Mouse (Mus musculus) naive thymus-derived CD4-positive, alpha-beta T cell, adult 5 months (primary cell): ENCODE results near the gene Cyp2c23. TPM values are rescaled to one million over a fixed set of nuclear protein-coding genes. Genes with fewer than 3 reads are reported as not detected.

Experiments used
- polyA plus RNA-seq: library from polyadenylated mRNA; unstranded; fragments of 100-300 nt; shearing (Covaris generic); gene quantifications from one replicate; pipeline ENCODE4 v1.2.1, GENCODE M21; 2017

Cyp2c23 gene
- not detected for polyA plus RNA-seq

DNA sequence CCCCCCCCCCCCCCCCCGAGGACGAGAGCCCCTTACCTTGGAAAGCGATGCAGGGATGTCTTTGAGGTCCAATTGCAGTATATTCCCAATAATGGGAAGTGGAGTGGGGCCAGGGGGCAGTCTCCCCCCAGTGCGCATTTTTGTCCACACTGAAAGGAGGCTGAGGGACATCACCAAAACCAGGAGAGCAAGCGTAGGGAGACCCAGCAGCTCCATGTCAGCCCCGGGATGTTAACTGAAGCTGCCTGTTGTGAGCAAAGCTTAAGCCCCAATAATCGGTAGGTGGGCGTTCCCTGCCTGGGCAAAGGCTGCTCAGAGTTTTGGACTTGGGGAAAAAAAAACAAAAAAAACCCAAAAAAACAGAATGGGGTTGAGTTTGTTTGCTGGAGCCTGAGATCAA, at the start of gene Cyp2c23:
Gene Cyp2c23 (minus strand): TSS at position 237 of the 400 bp plus-strand sequence.

DNA sequence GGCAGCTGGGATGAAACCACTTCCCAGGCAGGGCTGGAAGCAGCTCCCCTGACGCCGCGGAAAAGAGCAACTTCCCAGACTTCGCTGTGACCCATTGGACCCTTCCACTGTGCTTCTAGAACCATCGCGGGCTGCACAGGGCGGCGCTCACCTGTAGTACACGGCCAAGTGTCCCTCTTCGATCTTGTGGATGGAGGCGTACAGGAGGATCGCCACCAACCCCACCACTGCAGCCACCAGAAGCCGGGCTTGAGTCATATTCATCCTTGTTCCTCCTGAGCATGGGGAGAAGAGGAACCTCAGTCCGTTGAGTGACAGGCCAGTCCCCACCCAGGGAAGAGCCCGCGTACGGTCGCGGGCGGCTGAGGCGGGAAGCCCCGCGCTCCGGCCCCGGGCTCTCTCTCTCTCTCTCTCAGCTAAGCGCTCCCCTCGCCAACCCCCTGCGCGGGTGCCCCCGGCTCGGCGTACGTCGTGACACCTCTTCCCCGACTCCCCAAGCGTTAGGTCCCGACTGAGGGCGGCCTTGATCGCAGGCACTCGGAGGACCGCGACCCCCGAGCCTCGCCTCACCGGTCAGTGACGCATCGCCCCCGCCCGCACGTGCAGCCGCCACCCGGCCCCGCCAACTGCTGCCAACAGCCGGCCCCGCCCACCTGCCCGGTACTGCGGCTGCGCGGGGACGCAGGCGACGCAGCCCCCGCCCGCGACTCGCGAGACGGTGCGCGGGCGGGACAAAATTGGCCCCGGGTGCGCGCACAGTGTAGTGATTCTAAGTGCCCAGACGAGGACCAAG, 40.3 kb upstream of the Cyp2c23 start, which contains the start of gene Erlin1:
Gene Erlin1 (minus strand): TSS at position 665 of the 793 bp plus-strand sequence.

DNA sequence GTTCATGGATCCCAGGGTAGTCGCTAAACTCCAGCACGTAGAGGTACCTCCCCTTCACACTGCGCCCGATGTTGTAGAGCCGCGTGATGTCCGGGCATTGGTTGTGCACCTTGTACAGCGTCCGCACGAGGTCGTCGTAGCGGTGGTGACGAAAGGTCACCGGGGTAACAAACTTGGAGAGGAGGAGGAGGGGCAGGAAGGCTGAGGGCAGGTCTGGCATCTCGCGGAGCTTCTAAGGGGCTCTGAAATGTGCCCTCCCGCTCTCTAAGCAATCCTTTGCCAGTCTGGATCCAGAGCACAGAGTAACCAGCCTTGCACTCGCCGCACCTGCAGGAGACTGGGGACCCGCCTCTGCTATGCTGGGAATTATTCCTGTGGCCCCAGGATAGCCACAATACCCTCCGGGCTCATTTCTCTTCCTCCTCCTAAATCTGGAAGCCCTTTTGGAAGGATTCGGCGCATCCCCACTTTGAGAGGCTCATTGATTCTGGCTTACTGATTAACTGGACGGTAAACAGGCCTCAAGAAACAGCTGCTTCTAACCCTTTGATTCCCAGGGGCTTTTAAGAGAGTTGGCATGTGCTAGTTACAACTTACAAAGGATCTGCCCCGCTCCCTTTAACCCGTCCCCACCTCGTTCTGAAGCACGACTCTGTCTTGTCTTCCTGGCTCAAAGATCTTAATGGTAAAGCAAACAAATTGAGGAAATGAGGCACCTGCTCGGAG, 42.8 kb downstream of the Cyp2c23 start, which contains the start of gene Cpn1:
Gene Cpn1 (minus strand): TSS at position 488 of the 726 bp plus-strand sequence.

Other genes with a start within 250 kb of the Cyp2c23 start
- not detected for gene Abcc2, start 247.0 kb downstream of the Cyp2c23 start, polyA plus RNA-seq
- 7.4 TPM for gene Dnmbp, start 89.0 kb downstream of the Cyp2c23 start, polyA plus RNA-seq
- not detected for gene Cpn1, start 42.7 kb downstream of the Cyp2c23 start, polyA plus RNA-seq
- 6.8 TPM for gene Erlin1, start 40.6 kb upstream of the Cyp2c23 start, polyA plus RNA-seq
- gene Chuk, start 78.3 kb upstream of the Cyp2c23 start, polyA plus RNA-seq, result 96.2 TPM
- 27.9 TPM for gene Cwf19l1, start 106.7 kb upstream of the Cyp2c23 start, polyA plus RNA-seq
- gene Bloc1s2, start 117.2 kb upstream of the Cyp2c23 start, polyA plus RNA-seq, result 76.9 TPM
- gene Pkd2l1, start 163.2 kb upstream of the Cyp2c23 start, polyA plus RNA-seq, result not detected
- gene Scd3, start 174.1 kb upstream of the Cyp2c23 start, polyA plus RNA-seq, result not detected